Mouse (Mus musculus): ENCODE measurements around the gene Sgip1. TPM values are rescaled to one million over a fixed set of nuclear protein-coding genes. Genes with fewer than 3 reads are reported as not detected.

Gene Sgip1
- total RNA-seq, 4 experiments from 2014 or later = 6.6 to 15.5 (median 10.4) TPM

- no peak for DNase-seq
Measured at GRCm38 (mm10) chr4:102978440-102978839, 237.3 kb downstream of the Sgip1 start, which contains the start of gene Tctex1d1. Tctex1d1 (plus strand) TSS chr4:102978606.

- DNase-seq = no peak
Measured at GRCm38 (mm10) chr4:102979385-102979784, 238.3 kb downstream of the Sgip1 start.

- DNase-seq = no peak
Measured at GRCm38 (mm10) chr4:102981709-102982108, 240.6 kb downstream of the Sgip1 start.

- DNase-seq = no peak
Measured at GRCm38 (mm10) chr4:102986173-102986572, 245.1 kb downstream of the Sgip1 start.

GRCm38 (mm10) chr4:102986917-102987316 is 245.8 kb downstream of the Sgip1 start:
- no peak for DNase-seq

GRCm38 (mm10) chr4:102987325-102987724 is 246.2 kb downstream of the Sgip1 start:
- DNase-seq = no peak

GRCm38 (mm10) chr4:102987756-102988155 is 246.7 kb downstream of the Sgip1 start:
- DNase-seq = no peak

- no peak for DNase-seq
Measured at GRCm38 (mm10) chr4:102988526-102988925, 247.4 kb downstream of the Sgip1 start.

- no peak for DNase-seq
Measured at GRCm38 (mm10) chr4:102989391-102989790, 248.3 kb downstream of the Sgip1 start.

GRCm38 (mm10) chr4:102990016-102990415 is 248.9 kb downstream of the Sgip1 start:
- DNase-seq = no peak

GRCm38 (mm10) chr4:102990595-102991340 is 249.7 kb downstream of the Sgip1 start:
- DNase-seq = no peak

- DNase-seq = no peak
Measured at GRCm38 (mm10) chr4:102991685-102992084, 250.6 kb downstream of the Sgip1 start.

- no peak for DNase-seq
Measured at GRCm38 (mm10) chr4:103004681-103005080, 263.6 kb downstream of the Sgip1 start.

GRCm38 (mm10) chr4:103005190-103005945 is 264.3 kb downstream of the Sgip1 start:
- DNase-seq = no peak

GRCm38 (mm10) chr4:103006266-103006665 is 265.2 kb downstream of the Sgip1 start:
- no peak for DNase-seq

- no peak for DNase-seq
Measured at GRCm38 (mm10) chr4:103006943-103007418, 265.9 kb downstream of the Sgip1 start.

- DNase-seq = no peak
Measured at GRCm38 (mm10) chr4:103010734-103011133, 269.6 kb downstream of the Sgip1 start.

- DNase-seq = no peak
Measured at GRCm38 (mm10) chr4:103011823-103012222, 270.7 kb downstream of the Sgip1 start.

- no peak for DNase-seq
Measured at GRCm38 (mm10) chr4:103013490-103013889, 272.4 kb downstream of the Sgip1 start.
